ENCODE assay signal across 18 mouse cellular contexts in the genomic region with DNA sequence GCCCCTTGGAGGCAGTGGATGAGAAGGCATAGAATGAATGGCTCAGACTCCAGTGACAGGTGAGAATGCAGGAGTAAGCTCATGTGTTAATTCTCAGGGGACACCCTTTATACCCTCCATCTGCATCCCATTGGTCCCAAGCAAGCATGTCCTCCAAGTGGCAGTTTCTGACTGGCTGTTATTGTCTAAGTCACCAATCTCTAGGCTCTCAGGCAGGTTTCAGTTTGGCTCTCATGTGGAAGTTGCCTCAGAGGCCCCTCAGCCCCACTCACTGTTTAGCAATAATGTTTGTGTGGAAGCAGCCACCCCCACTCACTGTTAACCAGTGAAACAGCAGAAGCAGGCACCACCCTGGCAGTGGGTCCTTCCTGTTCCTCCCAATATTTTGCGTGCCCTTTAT.
A peak's percentile ranks its signal among the peaks of the same experiment; 100 is the strongest.
DNase-seq lines count a peak whose midpoint lies in the region; ATAC-seq lines count a peak whose summit lies in the region.
"Had no signal": no experiment of that assay in that cellular context is flagged by ENCODE, and none has a peak within 500 bp of the region (broad histone marks: within the 10 kb centered on the region; RNA-seq: fewer than 3 reads in every experiment).

No protein-coding gene starts in this region.

- 0 out of 2 replicates have a peak, but pooled peaks have one; percentile 21 for ATAC-seq in forebrain, embryonic 13.5 days
- ATAC-seq in forebrain, embryonic 11.5 days (replicated peaks; ENCODE audit: low FRiP score), result no peak; the same call in 1 of the 2 replicates
- ATAC-seq in embryonic facial prominence, embryonic 12.5 days (ENCODE audit: insufficient number of reproducible peaks, insufficient read depth, low FRiP score, low TSS enrichment), result peak; percentile 41; the same call in 1 of the 2 replicates
- ATAC-seq: intestine, postnatal 0 days; midbrain, embryonic 16.5 days had no signal

- no peak overlapping the region for H3K4me3 ChIP-seq in forebrain, embryonic 13.5 days
- no peak overlapping the region for H3K4me3 ChIP-seq in forebrain, embryonic 11.5 days (ENCODE audit: low read depth, low read length)
- no peak overlapping the region for H3K4me3 ChIP-seq in embryonic facial prominence, embryonic 12.5 days
- H3K4me3 ChIP-seq: heart, embryonic 13.5 days; hindbrain, embryonic 12.5 days; liver, embryonic 15.5 days; neural tube, embryonic 12.5 days had no signal

- H3K9me3 ChIP-seq in forebrain, embryonic 13.5 days (replicated peaks), result no peaks in the 10 kb centered on the region
- H3K9me3 ChIP-seq in forebrain, embryonic 11.5 days (ENCODE audit: control insufficient read depth, low read length), result no peaks in the 10 kb centered on the region
- H3K9me3 ChIP-seq in embryonic facial prominence, embryonic 12.5 days, result no peaks in the 10 kb centered on the region
- H3K9me3 ChIP-seq: heart, embryonic 13.5 days; hindbrain, embryonic 12.5 days; liver, embryonic 15.5 days; neural tube, embryonic 12.5 days had no signal

- intact Hi-C loops in left cerebral cortex, postnatal 4 days (cut with DNase I), result no loop called here

- H3K4me1 ChIP-seq in forebrain, embryonic 13.5 days, result no peaks in the 10 kb centered on the region
- H3K4me1 ChIP-seq in forebrain, embryonic 11.5 days (replicated peaks; ENCODE audit: control insufficient read depth, insufficient read depth, low read length), result no peaks in the 10 kb centered on the region
- H3K4me1 ChIP-seq in embryonic facial prominence, embryonic 12.5 days, result no peaks in the 10 kb centered on the region
- H3K4me1 ChIP-seq: hindbrain, embryonic 12.5 days; liver, embryonic 15.5 days; neural tube, embryonic 12.5 days had no signal

- no peak overlapping the region for H3K4me2 ChIP-seq in forebrain, embryonic 13.5 days
- no peak overlapping the region for H3K4me2 ChIP-seq in forebrain, embryonic 11.5 days (ENCODE audit: low read depth, low read length, severe bottlenecking)
- H3K4me2 ChIP-seq in embryonic facial prominence, embryonic 12.5 days (replicated peaks), result no peak overlapping the region
- H3K4me2 ChIP-seq: heart, embryonic 13.5 days; hindbrain, embryonic 12.5 days; liver, embryonic 15.5 days; neural tube, embryonic 12.5 days had no signal

- no peak overlapping the region for H3K27ac ChIP-seq in forebrain, embryonic 13.5 days
- no peak overlapping the region for H3K27ac ChIP-seq in forebrain, embryonic 11.5 days (ENCODE audit: low read depth, low read length)
- no peak overlapping the region for H3K27ac ChIP-seq in embryonic facial prominence, embryonic 12.5 days
- H3K27ac ChIP-seq: heart, embryonic 13.5 days; hindbrain, embryonic 12.5 days; liver, embryonic 15.5 days; neural tube, embryonic 12.5 days had no signal

- 84% methylated on average over 1 of the region's 1 CpGs for WGBS in forebrain, embryonic 13.5 days
- WGBS in forebrain, embryonic 11.5 days, result 87% methylated on average over 1 of the region's 1 CpGs
- WGBS in embryonic facial prominence, embryonic 12.5 days, result 83% methylated on average over 1 of the region's 1 CpGs

- no peak overlapping the region for H3K9ac ChIP-seq in forebrain, embryonic 13.5 days
- H3K9ac ChIP-seq in forebrain, embryonic 11.5 days (ENCODE audit: low read length), result no peak overlapping the region
- no peak overlapping the region for H3K9ac ChIP-seq in embryonic facial prominence, embryonic 12.5 days
- H3K9ac ChIP-seq: heart, embryonic 13.5 days; hindbrain, embryonic 12.5 days; liver, embryonic 15.5 days; neural tube, embryonic 12.5 days had no signal

- DNase-seq in forebrain, embryonic 11.5 days (ENCODE audit: low spot score), result no peak
- DNase-seq in ES-CJ7 (ENCODE audit: low read depth, low spot score), result peak; percentile 3
- DNase-seq in lung, postnatal 10 days, result peak; percentile 25
- DNase-seq in left cerebral cortex, postnatal 4 days, result no peak
- DNase-seq in heart, adult 8-10 months (ENCODE audit: low spot score), result no peak
- DNase-seq: cerebellum, adult 11 months; gastrocnemius, postnatal 10 days; kidney, postnatal 14 days; layer of hippocampus, postnatal 36 days; right cerebral cortex, adult 18-20 months had no signal

- no peaks in the 10 kb centered on the region for H3K36me3 ChIP-seq in forebrain, embryonic 13.5 days (ENCODE audit: poor library complexity, severe bottlenecking)
- H3K36me3 ChIP-seq in forebrain, embryonic 11.5 days (ENCODE audit: control insufficient read depth, insufficient read depth, low read length), result no peaks in the 10 kb centered on the region
- no peaks in the 10 kb centered on the region for H3K36me3 ChIP-seq in embryonic facial prominence, embryonic 12.5 days
- H3K36me3 ChIP-seq: heart, embryonic 13.5 days; hindbrain, embryonic 12.5 days; liver, embryonic 15.5 days; neural tube, embryonic 12.5 days had no signal

- H3K27me3 ChIP-seq in forebrain, embryonic 13.5 days, result no peaks in the 10 kb centered on the region
- H3K27me3 ChIP-seq in forebrain, embryonic 11.5 days (ENCODE audit: control insufficient read depth, insufficient read depth, low read length), result no peaks in the 10 kb centered on the region
- no peaks in the 10 kb centered on the region for H3K27me3 ChIP-seq in embryonic facial prominence, embryonic 12.5 days
- H3K27me3 ChIP-seq: heart, embryonic 13.5 days; hindbrain, embryonic 12.5 days; liver, embryonic 15.5 days; neural tube, embryonic 12.5 days had no signal

Comparison
In these comparisons a context has a peak if more than half of its experiments do, and no peak if none do; other contexts are left out.
1. DNase-seq: peak in ES-CJ7 (single experiment) and lung, postnatal 10 days (single experiment); none in forebrain, embryonic 11.5 days (single experiment), left cerebral cortex, postnatal 4 days (single experiment) and heart, adult 8-10 months (single experiment).